Mouse (Mus musculus) embryonic facial prominence, embryonic 14.5 days (tissue): ENCODE measurements around the gene Sorcs2. TPM values are rescaled to one million over a fixed set of nuclear protein-coding genes. Genes with fewer than 3 reads are reported as not detected.
A peak's percentile ranks its signal among the peaks of the same experiment; 100 is the strongest.

Experiments used
- ATAC-seq: fragments of 200-750 bp; cut with Nextera tagmentation; 2 replicates; pipeline ENCODE4 v1.8.0; 2017; ENCODE audit warnings: low read depth, moderate number of reproducible peaks, moderate TSS enrichment
- DNase-seq: peaks from one replicate; pipeline ENCODE4 v3.0.0-alpha.2; 2015; ENCODE audit warnings: low spot score
- H3K27ac ChIP-seq: fragments of 300-500 bp; sonication (generic); replicated peaks from 2 replicates; pipeline ENCODE4 v1.5.1; 2014; ENCODE audit warnings: low read depth, mild to moderate bottlenecking, low read length, moderate library complexity
- H3K27me3 ChIP-seq: fragments of 300-500 bp; sonication (generic); replicated peaks from 2 replicates; pipeline ENCODE4 v1.6.1; 2014; ENCODE audit warnings: low read length; ENCODE audit not compliant: control insufficient read depth, insufficient read depth
- H3K36me3 ChIP-seq: fragments of 300-500 bp; sonication (generic); 2 replicates; pipeline ENCODE4 v1.6.1; 2014; ENCODE audit warnings: low read length, mixed read lengths; ENCODE audit not compliant: control insufficient read depth, insufficient read depth
- H3K4me1 ChIP-seq: fragments of 300-500 bp; sonication (generic); 2 replicates; pipeline ENCODE4 v1.6.1; 2014; ENCODE audit warnings: antibody characterized with exemption, low read length; ENCODE audit not compliant: control insufficient read depth, insufficient read depth
- H3K4me2 ChIP-seq: fragments of 300-500 bp; sonication (generic); 2 replicates; pipeline ENCODE4 v1.6.1; 2014; ENCODE audit warnings: low read depth, mild to moderate bottlenecking, low read length, moderate library complexity, mixed read lengths
- H3K4me3 ChIP-seq: fragments of 300-500 bp; sonication (generic); 2 replicates; pipeline ENCODE4 v1.5.1; 2014; ENCODE audit warnings: low read depth, mild to moderate bottlenecking, low read length
- H3K9ac ChIP-seq: fragments of 300-500 bp; sonication (generic); 2 replicates; pipeline ENCODE4 v1.6.1; 2014; ENCODE audit warnings: low read depth, mild to moderate bottlenecking, low read length, moderate library complexity, mixed read lengths
- H3K9me3 ChIP-seq: fragments of 300-500 bp; sonication (generic); 2 replicates; pipeline ENCODE4 v1.6.1; 2016; ENCODE audit warnings: low read length; ENCODE audit not compliant: control insufficient read depth
- WGBS: fragments of 180-500 bp; shearing (Covaris S2); extraction: QIAGEN DNeasy Blood & Tissue Kit; methylation state at CpG from one replicate; pipeline ENCODE4 v1.1.7; 2014; 5-methylcytosine and 5-hydroxymethylcytosine counted together
- polyA plus RNA-seq: library from polyadenylated mRNA; unstranded; fragments of >200 nt; fragmentation: Nextera tagmentation; extraction: Ambion mirVana; gene quantifications from 2 replicates; pipeline ENCODE4 v1.2.1, GENCODE M21; 2014

Gene Sorcs2
- polyA plus RNA-seq, 1 experiment from 2014 or later = 21.6 TPM

GRCm38 (mm10) chr5:36089243-36089642, 308.7 kb downstream of the Sorcs2 start:
- H3K4me3 ChIP-seq = no peak overlapping the region
- H3K27ac ChIP-seq = no peak overlapping the region; the same call in 1 of the 2 replicates
- no peak for ATAC-seq
- H3K9me3 ChIP-seq = no peaks in the 10 kb centered on the region
- no peak for DNase-seq
- no peak overlapping the region for H3K9ac ChIP-seq
- no peaks in the 10 kb centered on the region for H3K27me3 ChIP-seq
- no peaks in the 10 kb centered on the region for H3K4me1 ChIP-seq
- no peak overlapping the region for H3K4me2 ChIP-seq
- WGBS = 67% methylated on average over 2 of the region's 2 CpGs
- H3K36me3 ChIP-seq = no peaks in the 10 kb centered on the region

DNA sequence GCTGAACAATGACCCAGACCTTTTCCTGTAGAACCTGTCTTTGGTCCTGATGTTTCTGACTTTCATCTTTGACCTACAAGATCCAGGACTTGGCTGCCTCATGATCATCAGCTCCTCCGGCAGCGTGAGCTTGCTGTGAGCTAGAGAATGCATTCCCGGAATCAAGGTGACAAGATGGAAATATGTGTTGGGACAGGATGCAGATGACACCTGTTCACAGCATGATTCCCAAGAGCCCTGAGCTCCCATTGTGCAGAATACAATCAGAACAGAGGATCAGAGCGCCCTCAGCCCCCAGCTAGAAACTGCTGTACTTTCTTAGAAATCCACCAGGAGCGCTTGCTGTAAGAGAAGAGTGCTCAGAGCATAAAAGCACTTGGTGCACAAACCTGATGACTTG, 311.0 kb downstream of the Sorcs2 start:
- H3K4me3 ChIP-seq = no peak overlapping the region
- H3K27ac ChIP-seq = no peak overlapping the region
- no peaks in the 10 kb centered on the region for H3K36me3 ChIP-seq
- 89% methylated on average over 5 of the region's 5 CpGs for WGBS
- peaks cover 7% of the 10 kb centered on the region; the same call in 1 of the 2 replicates for H3K4me1 ChIP-seq
- no peak overlapping the region for H3K4me2 ChIP-seq
- no peak for ATAC-seq
- DNase-seq = no peak
- no peaks in the 10 kb centered on the region for H3K27me3 ChIP-seq
- no peaks in the 10 kb centered on the region for H3K9me3 ChIP-seq
- H3K9ac ChIP-seq = no peak overlapping the region

DNA sequence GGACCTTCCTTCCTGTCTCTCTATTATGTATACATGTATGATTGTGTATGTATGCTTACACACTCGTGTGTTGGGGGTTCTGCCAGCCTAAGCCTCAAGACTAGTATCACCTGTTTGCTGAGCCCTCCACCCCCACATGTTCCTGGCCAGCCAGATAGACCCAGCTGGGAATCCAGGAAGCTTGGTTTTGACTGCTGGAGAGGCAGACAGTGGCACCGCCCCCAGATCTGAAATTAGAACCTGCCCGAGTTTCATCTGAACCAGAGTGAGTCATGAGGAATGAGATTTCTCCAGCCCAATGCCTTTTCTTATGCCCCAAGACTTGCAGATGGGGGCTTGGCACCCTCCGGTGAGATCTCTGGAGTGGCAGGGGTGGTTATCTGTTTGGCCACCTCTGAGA, 312.3 kb downstream of the Sorcs2 start:
- H3K9me3 ChIP-seq = no peaks in the 10 kb centered on the region
- no peaks in the 10 kb centered on the region for H3K36me3 ChIP-seq
- ATAC-seq = no peak
- peaks cover 7% of the 10 kb centered on the region; the same call in 1 of the 2 replicates for H3K4me1 ChIP-seq
- no peak overlapping the region for H3K9ac ChIP-seq
- H3K4me3 ChIP-seq = no peak overlapping the region
- H3K27me3 ChIP-seq = no peaks in the 10 kb centered on the region
- H3K27ac ChIP-seq = no peak overlapping the region
- peak; percentile 30 for DNase-seq
- no peak overlapping the region for H3K4me2 ChIP-seq
- WGBS = 53% methylated on average over 4 of the region's 4 CpGs

DNA sequence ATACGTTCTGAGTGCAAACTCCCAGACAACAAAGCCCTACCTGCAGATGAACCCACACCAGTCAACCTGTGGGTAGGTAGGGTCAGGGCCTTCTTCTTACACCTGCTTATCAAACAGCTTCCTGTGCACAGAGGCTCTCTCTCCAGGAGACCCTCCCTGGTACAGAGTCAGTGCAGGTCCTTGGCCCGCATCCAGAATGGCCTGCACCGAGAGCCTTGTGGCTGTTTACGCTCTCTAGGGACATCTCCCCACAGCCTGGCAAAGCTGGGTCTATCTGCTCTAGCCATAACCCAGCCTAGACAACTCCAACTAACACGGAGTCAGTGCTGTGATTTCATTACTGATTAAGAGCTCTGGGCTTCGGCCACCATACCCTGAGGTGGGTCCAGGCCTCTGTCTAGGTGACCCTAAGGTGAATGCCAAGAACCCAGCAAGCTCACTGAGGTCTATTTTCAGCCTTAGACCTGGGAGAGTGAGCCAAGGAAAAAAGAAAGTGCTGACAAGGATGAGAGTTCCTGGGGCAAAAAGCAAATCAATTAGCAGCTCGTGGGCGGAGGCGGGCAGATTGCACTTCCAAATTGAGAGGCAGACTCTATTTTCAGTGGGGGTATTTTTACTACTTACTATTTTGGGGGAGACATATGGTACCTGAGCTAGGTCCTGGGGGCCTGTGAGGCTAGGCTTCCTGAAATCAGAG, 313.9 kb downstream of the Sorcs2 start:
- no peak overlapping the region for H3K4me2 ChIP-seq
- DNase-seq (no peak), ATAC-seq (no peak)
- no peaks in the 10 kb centered on the region for H3K27me3 ChIP-seq
- H3K9me3 ChIP-seq = no peaks in the 10 kb centered on the region
- H3K4me3 ChIP-seq = no peak overlapping the region
- WGBS = 79% methylated on average over 9 of the region's 9 CpGs
- peaks cover 7% of the 10 kb centered on the region; the same call in 1 of the 2 replicates for H3K4me1 ChIP-seq
- no peak overlapping the region for H3K9ac ChIP-seq
- H3K27ac ChIP-seq = no peak overlapping the region
- H3K36me3 ChIP-seq = no peaks in the 10 kb centered on the region

DNA sequence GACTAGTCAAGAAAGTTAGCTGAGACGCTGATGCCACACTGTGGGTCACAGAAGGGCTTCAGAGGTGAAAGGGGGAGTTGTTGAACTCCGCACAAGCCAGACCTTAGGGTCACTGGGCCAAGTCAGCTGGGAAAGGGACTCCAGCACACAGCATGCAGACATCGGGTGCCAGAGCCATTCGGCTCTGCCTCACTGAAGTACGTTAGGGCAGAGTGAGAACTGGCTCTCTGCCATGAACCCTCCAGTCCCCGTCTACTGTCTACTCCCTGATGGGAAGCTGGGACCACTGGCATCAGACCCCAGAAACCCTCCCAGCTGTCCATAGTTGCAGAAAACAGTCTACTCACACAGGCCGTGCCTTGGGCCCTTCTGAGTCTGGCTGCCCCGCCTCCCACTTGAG, 316.9 kb downstream of the Sorcs2 start:
- Histone ChIP-seq H3K27ac (no peak overlapping the region), H3K27me3 (no peaks in the 10 kb centered on the region), H3K4me3 (no peak overlapping the region), H3K9me3 (no peaks in the 10 kb centered on the region), H3K9ac (no peak overlapping the region), H3K36me3 (no peaks in the 10 kb centered on the region), H3K4me1 (peaks cover 7% of the 10 kb centered on the region; the same call in 1 of the 2 replicates), H3K4me2 (no peak overlapping the region)
- no peak for ATAC-seq
- 74% methylated on average over 8 of the region's 8 CpGs for WGBS
- DNase-seq = no peak

- Histone ChIP-seq H3K36me3 (no peaks in the 10 kb centered on the region), H3K4me1 (0 out of 2 replicates have a peak, but pooled peaks cover under 1% of the 10 kb centered on the region), H3K4me2 (no peak overlapping the region), H3K9ac (no peak overlapping the region), H3K27me3 (no peaks in the 10 kb centered on the region), H3K27ac (no peak overlapping the region), H3K4me3 (no peak overlapping the region), H3K9me3 (no peaks in the 10 kb centered on the region)
- ATAC-seq (no peak), DNase-seq (peak; percentile 24)
- WGBS = 87% methylated on average over 5 of the region's 5 CpGs
These were observed 322.5 kb downstream of the Sorcs2 start for GRCm38 (mm10) chr5:36075172-36076074.

DNA sequence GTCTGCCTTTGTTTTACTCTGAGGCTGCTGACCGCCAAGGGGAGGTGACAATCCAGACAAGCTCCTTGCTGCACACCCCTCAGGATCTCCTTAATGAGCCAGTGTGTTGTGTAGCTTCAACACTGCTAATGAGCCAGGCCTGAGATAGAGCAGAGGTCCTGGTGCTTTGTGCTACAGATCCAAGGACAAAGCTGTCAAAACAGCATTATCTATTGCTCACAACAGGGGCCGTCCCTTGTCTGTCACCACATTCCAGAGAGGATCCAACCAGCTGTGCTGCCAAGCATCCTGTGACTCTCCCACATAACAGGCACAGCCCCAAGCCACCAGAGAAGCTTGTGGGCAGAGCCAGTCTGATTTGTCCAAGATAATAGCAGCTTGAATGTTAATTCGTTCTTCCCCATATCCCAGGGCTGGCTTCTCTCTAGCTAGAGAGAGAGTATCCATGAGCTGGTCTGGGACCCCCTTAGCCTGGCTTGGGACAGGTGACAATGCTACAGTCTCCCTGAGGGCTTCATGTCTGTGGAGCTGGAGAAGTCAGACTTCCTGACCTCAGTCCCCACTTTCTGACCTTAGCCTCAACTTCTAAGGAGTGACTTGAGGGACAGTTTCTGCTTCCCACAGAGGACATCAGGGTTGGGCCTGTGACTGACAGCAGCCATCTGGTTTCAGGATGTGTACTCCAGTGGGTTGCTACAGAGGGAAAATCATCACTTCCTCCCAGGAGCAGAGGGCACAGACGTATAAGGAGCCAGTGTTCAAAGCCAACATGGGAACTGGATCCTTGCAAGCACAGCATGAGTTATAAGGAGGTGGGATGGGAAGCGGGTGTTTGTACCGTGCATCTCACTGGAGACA, 328.2 kb downstream of the Sorcs2 start:
- peak; percentile 63; the same call in 1 of the 2 replicates for ATAC-seq
- no peak overlapping the region for H3K4me3 ChIP-seq
- H3K4me2 ChIP-seq = no peak overlapping the region
- H3K9me3 ChIP-seq = no peaks in the 10 kb centered on the region
- H3K36me3 ChIP-seq = no peaks in the 10 kb centered on the region
- H3K4me1 ChIP-seq = peaks cover 4% of the 10 kb centered on the region; the same call in 1 of the 2 replicates
- no peak overlapping the region for H3K9ac ChIP-seq
- no peak overlapping the region for H3K27ac ChIP-seq
- DNase-seq = peak; percentile 71
- WGBS = 42% methylated on average over 6 of the region's 6 CpGs
- no peaks in the 10 kb centered on the region for H3K27me3 ChIP-seq

- Histone ChIP-seq H3K9me3 (no peaks in the 10 kb centered on the region), H3K36me3 (no peaks in the 10 kb centered on the region), H3K4me1 (peaks cover 4% of the 10 kb centered on the region; the same call in 1 of the 2 replicates), H3K27me3 (no peaks in the 10 kb centered on the region), H3K4me2 (no peak overlapping the region), H3K9ac (no peak overlapping the region), H3K27ac (no peak overlapping the region), H3K4me3 (no peak overlapping the region)
- WGBS = 35% methylated on average over 8 of the region's 8 CpGs
- no peak for DNase-seq
- no peak for ATAC-seq
These were observed 330.2 kb downstream of the Sorcs2 start for GRCm38 (mm10) chr5:36067651-36068181.
